Comparison of ENCODE assay signal across 9 mouse cellular contexts in the genomic region with DNA sequence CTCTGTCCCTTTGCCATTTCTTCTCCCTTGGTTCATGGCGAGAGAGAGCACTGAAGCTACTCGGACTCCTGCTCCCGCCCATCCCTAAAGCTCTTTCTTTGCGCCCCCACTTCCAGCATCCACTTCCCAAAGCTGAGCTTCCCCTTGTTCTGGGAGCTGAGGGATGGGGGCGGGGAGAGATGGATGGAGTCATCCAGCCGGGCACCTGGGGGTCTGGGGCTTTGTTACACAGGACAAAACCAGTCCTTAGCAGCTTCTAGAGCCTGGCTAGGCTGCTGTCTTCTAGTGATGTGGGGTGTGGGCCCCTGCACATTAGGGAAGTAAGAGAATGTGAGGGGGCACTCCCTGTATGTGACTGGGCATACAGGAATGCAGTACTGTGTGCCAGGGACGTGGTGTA. TPM values are rescaled to one million over a fixed set of nuclear protein-coding genes. Genes with fewer than 3 reads are reported as not detected.
DNase-seq lines count a peak whose midpoint lies in the region; ATAC-seq and TF ChIP-seq lines count a peak whose summit lies in the region.
"Had no signal": no experiment of that assay in that cellular context is flagged by ENCODE, and none has a peak within 500 bp of the region (broad histone marks: within the 10 kb centered on the region; RNA-seq: fewer than 3 reads in every experiment).

No protein-coding gene starts in this region.

- H3K36me3 ChIP-seq in kidney, postnatal 0 days (ENCODE audit: insufficient read depth, low read length), result no peaks in the 10 kb centered on the region
- no peaks in the 10 kb centered on the region for H3K36me3 ChIP-seq in embryonic facial prominence, embryonic 10.5 days (replicated peaks)
- H3K36me3 ChIP-seq in hindbrain, embryonic 15.5 days, result no peaks in the 10 kb centered on the region
- H3K36me3 ChIP-seq in midbrain, embryonic 13.5 days, result no peaks in the 10 kb centered on the region
- H3K36me3 ChIP-seq: liver, embryonic 15.5 days had no signal

- no peaks in the 10 kb centered on the region for H3K27me3 ChIP-seq in kidney, postnatal 0 days (ENCODE audit: insufficient read depth, low read length)
- peaks cover 89% of the 10 kb centered on the region for H3K27me3 ChIP-seq in embryonic facial prominence, embryonic 10.5 days (replicated peaks; ENCODE audit: low read depth, poor library complexity, severe bottlenecking)
- H3K27me3 ChIP-seq in hindbrain, embryonic 15.5 days, result no peaks in the 10 kb centered on the region
- H3K27me3 ChIP-seq in midbrain, embryonic 13.5 days, result peaks cover 13% of the 10 kb centered on the region; the same call in 1 of the 2 replicates

- 22% methylated on average over 7 of the region's 7 CpGs for WGBS in kidney, postnatal 0 days
- WGBS in embryonic facial prominence, embryonic 10.5 days, result 11% methylated on average over 7 of the region's 7 CpGs
- WGBS in hindbrain, embryonic 15.5 days, result 16% methylated on average over 7 of the region's 7 CpGs
- 12% methylated on average over 7 of the region's 7 CpGs for WGBS in midbrain, embryonic 13.5 days

- DNase-seq in kidney, postnatal 0 days (ENCODE audit: low spot score), result no peak
- no peak for DNase-seq in kidney, postnatal 36 days
- DNase-seq in embryonic facial prominence, embryonic 10.5 days (ENCODE audit: low spot score), result peak; percentile 36
- no peak for DNase-seq in adrenal gland, postnatal 4 days (ENCODE audit: low spot score in 2 of 2)
- DNase-seq in ovary, postnatal 36 days (ENCODE audit: low spot score), result no peak
- no peak for DNase-seq in thymus, postnatal 4 days

- peak overlapping the region; percentile 16; the same call in 1 of the 2 replicates for H3K4me3 ChIP-seq in kidney, postnatal 0 days (replicated peaks; ENCODE audit: low read depth, low read length)
- H3K4me3 ChIP-seq in embryonic facial prominence, embryonic 10.5 days, result peak overlapping the region; percentile 58
- H3K4me3 ChIP-seq in hindbrain, embryonic 15.5 days, result peak overlapping the region; percentile 51
- H3K4me3 ChIP-seq in midbrain, embryonic 13.5 days (replicated peaks), result peak overlapping the region; percentile 48
- H3K4me3 ChIP-seq: liver, embryonic 15.5 days had no signal

- no peak overlapping the region for H3K9ac ChIP-seq in kidney, postnatal 0 days (ENCODE audit: low read depth, low read length)
- H3K9ac ChIP-seq in hindbrain, embryonic 15.5 days, result peak overlapping the region; percentile 57
- H3K9ac ChIP-seq in midbrain, embryonic 13.5 days (replicated peaks), result peak overlapping the region; percentile 75
- H3K9ac ChIP-seq: liver, embryonic 15.5 days had no signal

- no peak for ATAC-seq in kidney, postnatal 0 days (replicated peaks; ENCODE audit: low FRiP score, low read depth)
- peak; percentile 80 for ATAC-seq in hindbrain, embryonic 15.5 days (ENCODE audit: low FRiP score, low read depth)
- ATAC-seq in midbrain, embryonic 13.5 days, result peak; percentile 85

- no peaks in the 10 kb centered on the region for H3K9me3 ChIP-seq in kidney, postnatal 0 days (replicated peaks; ENCODE audit: low read length)
- no peaks in the 10 kb centered on the region for H3K9me3 ChIP-seq in embryonic facial prominence, embryonic 10.5 days
- H3K9me3 ChIP-seq in hindbrain, embryonic 15.5 days, result no peaks in the 10 kb centered on the region
- no peaks in the 10 kb centered on the region for H3K9me3 ChIP-seq in midbrain, embryonic 13.5 days
- H3K9me3 ChIP-seq: liver, embryonic 15.5 days had no signal

- H3K4me1 ChIP-seq in kidney, postnatal 0 days (replicated peaks; ENCODE audit: insufficient read depth, low read length), result no peaks in the 10 kb centered on the region
- H3K4me1 ChIP-seq in embryonic facial prominence, embryonic 10.5 days, result no peaks in the 10 kb centered on the region
- H3K4me1 ChIP-seq in hindbrain, embryonic 15.5 days (replicated peaks), result 0 out of 2 replicates have a peak, but pooled peaks cover 4% of the 10 kb centered on the region
- peaks cover 8% of the 10 kb centered on the region; the same call in 1 of the 2 replicates for H3K4me1 ChIP-seq in midbrain, embryonic 13.5 days (replicated peaks)
- H3K4me1 ChIP-seq: liver, embryonic 15.5 days had no signal

- no peak for TF ChIP-seq CTCF in kidney, postnatal 0 days (IDR thresholded peaks at IDR 0.05; ENCODE audit: low read depth)

- H3K27ac ChIP-seq in kidney, postnatal 0 days, result no peak overlapping the region
- peak overlapping the region; percentile 83 for H3K27ac ChIP-seq in embryonic facial prominence, embryonic 10.5 days (replicated peaks)
- H3K27ac ChIP-seq in hindbrain, embryonic 15.5 days (replicated peaks), result peak overlapping the region; percentile 92
- peak overlapping the region; percentile 95 for H3K27ac ChIP-seq in midbrain, embryonic 13.5 days
- H3K27ac ChIP-seq: liver, embryonic 15.5 days had no signal

- H3K4me2 ChIP-seq in kidney, postnatal 0 days (ENCODE audit: low read length), result peak overlapping the region; percentile 48
- peak overlapping the region; percentile 55 for H3K4me2 ChIP-seq in hindbrain, embryonic 15.5 days
- peak overlapping the region; percentile 54 for H3K4me2 ChIP-seq in midbrain, embryonic 13.5 days (replicated peaks)
- H3K4me2 ChIP-seq: liver, embryonic 15.5 days had no signal

RNA-seq across cellular contexts. Expression of gene Pak3, which starts 0.5 kb away (rescaled TPM):
- polyA plus RNA-seq in kidney, postnatal 0 days (2015; fragmentation: Nextera tagmentation; extraction: Ambion mirVana), result 2.1 and 2.9 TPM in 2 replicates
- polyA plus RNA-seq in embryonic facial prominence, embryonic 10.5 days (2016; fragmentation: Nextera tagmentation; extraction: Ambion mirVana), result 17.4 and 17.6 TPM in 2 replicates
- 218 and 241 TPM in 2 replicates for polyA plus RNA-seq in hindbrain, embryonic 15.5 days (2015; fragmentation: Nextera tagmentation; extraction: Ambion mirVana)
- 164 and 171 TPM in 2 replicates for polyA plus RNA-seq in midbrain, embryonic 13.5 days (2015; fragmentation: Nextera tagmentation; extraction: Ambion mirVana)
- total RNA-seq in adrenal gland, postnatal 4 days (2021), result 10 to 100 TPM; 28.6 to 29.7 TPM
